Mouse (Mus musculus) gastrocnemius, postnatal 4 days (tissue): ENCODE results near the gene Nr1i2. TPM values are rescaled to one million over a fixed set of nuclear protein-coding genes. Genes with fewer than 3 reads are reported as not detected.
"Not testable (repeated sequence)": the region's sequence is repeated elsewhere in the genome, so short reads cannot be mapped to it uniquely, and the experiment has no call there.

Source experiments
- DNase-seq, 2 experiments: peaks; one replicate each; pipeline ENCODE4 v3.0.0; 2021 to 2022; ENCODE audit warnings: low spot score in 2 of 2, mixed read lengths in 2 of 2
- long read RNA-seq, 2 experiments: library from polyadenylated mRNA; stranded (forward); transcript quantifications; one replicate each; pipeline ENCODE4 v2.0.0; 2021
- total RNA-seq, 2 experiments: library from RNA; stranded (reverse); gene quantifications; 2 replicates each; pipeline ENCODE4 v1.2.3; 2021

Nr1i2 gene
- total RNA-seq: under 1 TPM in 1 of 2 experiments, not detected in 1; 0.16 TPM
- long read RNA-seq, experiment 1: 0 reads
- long read RNA-seq, experiment 2: 0 reads

DNA sequence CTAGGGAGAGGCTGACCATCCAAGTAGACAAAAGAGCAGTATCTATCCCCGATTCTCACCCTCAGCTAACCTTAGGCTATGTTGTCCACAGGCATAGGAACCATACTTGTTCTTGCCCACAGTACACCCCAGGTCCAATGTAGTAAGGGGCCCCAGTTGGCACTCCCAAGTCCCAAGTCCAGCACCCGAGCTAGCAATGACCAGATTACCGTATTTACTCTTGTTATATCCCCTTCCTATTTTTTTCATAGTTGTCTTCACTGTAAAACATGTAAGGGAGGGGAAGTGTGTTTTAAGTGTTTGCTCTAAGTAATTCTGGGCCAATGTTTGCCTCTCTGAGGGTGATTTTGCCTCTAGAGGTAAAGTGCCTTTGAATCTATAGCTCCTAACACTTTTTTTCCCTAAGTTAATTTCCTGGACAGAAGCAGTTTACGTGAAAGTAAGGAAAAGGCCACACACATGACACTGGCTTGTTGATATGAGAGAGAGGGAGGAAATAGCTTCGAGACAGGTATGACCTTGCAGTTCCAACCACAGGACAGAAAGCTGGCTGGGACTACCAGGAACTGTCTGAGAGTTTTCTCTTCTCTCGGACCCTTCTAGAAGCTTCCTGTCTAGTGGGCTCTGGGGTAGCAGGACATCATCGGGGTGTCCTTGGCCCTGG, at the start of gene Nr1i2:
Gene Nr1i2, minus strand, starts transcription at position 140 of the 664 bp plus-strand sequence.
- no peak for DNase-seq

DNA sequence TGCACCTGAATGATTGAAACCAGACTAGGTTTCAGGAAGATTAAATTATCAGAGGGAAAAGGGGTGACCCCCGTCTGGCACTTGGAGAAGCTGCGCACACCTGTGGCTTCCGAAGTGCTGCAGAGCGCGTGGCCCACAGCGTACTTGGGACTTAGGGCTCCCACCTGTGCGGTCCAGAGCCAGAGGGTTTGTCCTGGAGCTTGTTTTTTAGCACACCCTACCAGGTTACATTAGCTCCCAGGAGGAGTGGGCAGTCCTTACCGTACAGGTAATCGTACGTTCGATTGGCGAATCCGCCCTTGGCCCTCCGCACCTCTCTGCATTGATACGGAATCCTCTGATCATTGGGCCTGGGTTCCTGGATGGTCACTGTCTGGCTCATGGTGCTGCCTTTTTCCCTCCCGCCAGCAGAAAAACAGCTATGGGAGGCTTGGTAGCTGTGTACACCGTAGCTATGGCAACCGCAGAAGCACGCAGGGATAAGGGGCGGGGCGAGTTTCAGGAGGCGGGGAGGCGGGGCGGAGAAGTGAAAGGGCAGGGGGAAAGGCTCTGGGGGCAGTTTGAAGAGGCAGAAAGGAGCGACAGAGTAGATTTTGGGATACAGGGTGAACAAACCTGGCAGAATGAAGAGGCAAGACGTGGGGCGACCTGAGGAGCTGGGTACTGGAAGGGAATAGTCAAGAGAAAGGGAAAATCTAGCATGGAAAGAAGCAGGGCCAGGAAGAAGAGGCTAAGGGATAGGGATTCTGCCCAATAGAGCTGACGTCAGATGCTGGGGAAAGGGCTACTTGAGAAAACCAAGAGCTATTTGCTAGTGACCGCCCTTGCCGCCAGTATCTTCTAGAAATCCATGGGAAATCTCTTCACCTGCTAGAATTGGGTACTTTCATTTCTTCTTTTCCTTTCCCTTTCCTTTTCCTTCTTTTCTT, 47.0 kb upstream of the Nr1i2 start, which contains the start of gene Maats1:
Gene Maats1, minus strand, starts transcription at position 748 of the 929 bp plus-strand sequence.
- peak; percentile 64 to 84 for DNase-seq

DNA sequence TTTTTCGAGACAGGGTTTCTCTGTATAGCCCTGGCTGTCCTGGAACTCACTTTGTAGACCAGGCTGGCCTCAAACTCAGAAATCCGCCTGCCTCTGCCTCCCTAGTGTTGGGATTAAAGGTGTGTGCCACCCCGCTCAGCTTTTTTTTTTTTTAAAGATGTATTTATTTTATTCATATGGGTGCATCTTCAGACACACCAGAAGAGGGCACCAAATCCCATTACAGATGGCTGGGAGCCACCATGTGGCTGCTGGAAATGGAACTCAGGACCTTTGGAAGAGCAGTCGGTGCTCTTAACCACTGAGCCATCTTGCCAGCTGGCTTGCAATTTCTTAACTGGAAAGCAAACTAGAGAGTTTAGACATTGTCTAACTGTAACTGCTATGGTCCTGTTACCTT, 43.5 kb upstream of the Nr1i2 start:
- DNase-seq: not testable (repeated sequence)

DNA sequence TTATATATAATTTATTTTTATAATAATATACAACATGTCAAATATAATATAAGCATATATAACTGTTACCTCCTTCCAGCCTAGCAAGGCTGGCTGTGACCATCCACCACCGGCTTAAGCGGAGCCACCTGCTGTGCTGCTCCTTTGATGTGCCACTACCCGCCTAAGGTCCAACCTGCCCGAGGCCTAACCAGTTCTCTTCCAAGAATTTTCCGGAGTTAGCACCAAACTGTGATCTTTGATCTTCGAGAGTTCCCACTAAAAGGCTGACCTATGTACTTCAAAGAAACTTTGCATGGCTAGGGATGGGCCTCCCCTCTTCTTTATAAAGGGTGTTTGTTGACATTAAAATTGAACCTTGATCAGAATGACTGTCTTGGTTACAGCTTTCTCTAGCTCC, 39.8 kb upstream of the Nr1i2 start:
- DNase-seq: no peak

DNA sequence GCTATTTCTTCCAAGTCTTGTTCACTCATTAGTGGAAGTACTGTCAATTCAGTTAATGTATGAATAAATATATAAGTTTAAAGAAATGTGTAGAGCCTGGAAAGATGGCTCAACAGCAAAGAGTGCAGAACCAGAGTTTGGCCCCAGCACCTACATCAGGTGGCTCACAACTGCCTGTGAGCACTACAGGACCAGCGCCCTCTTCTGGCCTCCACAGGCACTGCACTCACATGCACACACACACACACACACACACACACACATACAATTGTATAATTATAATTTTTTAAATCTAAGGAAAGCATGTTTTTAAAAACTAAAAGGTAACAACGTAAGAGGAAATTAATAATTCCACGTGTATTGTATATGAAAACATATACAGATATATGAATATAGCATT, 34.7 kb upstream of the Nr1i2 start:
- no peak for DNase-seq

- no peak for DNase-seq
These were observed 32.3 kb upstream of the Nr1i2 start for GRCm38 (mm10) chr16:38326778-38327397.

DNA sequence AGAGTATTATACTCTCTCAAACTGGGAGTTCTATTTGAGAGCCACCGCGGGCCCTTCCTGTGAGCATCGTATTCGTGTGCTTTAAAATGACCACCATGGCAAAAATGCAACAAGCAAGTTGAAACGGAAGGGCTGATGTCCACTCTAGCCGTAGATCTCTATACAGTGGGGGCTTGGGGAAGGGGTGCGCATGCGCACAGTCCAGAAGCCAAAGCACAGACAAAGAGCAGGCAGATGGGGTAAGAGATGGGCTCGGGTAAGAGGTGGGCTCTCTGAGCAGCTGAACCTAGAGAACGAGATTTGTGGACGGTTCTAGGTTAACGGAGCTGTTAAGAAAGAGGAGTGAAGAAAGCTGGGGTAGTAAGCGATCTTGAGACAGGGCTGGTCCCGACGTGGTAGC, 29.7 kb upstream of the Nr1i2 start:
- DNase-seq: no peak

DNA sequence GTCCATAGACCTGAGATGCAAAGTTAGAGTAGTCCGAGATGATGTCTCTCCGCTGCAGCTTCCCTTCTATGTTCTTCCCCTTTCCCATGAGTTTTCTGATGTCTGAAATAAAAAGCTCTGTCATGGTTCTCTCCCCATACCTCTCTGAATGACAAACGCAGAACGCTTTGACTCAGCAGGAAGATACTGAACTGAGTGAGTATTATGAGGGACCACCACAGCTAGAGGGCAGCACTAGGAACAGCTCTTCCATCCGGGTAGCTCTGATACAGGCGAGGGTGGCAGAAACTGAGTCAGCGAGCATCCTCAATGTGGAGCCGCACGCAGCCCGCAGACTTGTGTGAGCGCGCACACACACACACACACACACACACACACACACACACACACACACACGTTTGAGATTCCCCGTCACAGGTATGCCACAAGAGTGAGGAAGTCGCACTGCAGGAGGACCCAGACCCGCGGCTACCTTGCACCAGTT, 26.9 kb upstream of the Nr1i2 start:
- peak in 1 of 2 experiments; percentile 22 for DNase-seq

- no peak for DNase-seq
These were observed 24.5 kb upstream of the Nr1i2 start for GRCm38 (mm10) chr16:38319087-38319486.

GRCm38 (mm10) chr16:38318492-38318891, 23.9 kb upstream of the Nr1i2 start:
- no peak for DNase-seq

DNA sequence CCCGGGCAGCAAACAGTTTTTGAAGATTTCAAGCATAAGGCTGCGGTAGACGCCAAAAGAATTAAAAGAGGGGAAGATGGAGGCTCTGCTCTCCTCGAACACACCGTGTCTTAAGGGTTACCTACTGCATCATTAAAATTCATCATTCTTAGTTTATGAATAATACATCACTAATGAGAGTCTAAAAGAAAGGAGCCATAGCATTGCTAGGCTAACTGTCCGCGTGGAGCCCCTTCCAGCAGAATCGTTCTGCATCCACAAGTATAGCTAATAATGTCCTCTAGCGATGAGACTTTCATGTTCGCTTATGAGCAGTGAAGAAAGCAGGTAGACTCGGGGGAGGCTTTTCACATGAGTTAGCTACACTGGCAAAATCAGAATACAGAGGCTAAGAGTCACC, 13.6 kb upstream of the Nr1i2 start:
- no peak for DNase-seq

DNA sequence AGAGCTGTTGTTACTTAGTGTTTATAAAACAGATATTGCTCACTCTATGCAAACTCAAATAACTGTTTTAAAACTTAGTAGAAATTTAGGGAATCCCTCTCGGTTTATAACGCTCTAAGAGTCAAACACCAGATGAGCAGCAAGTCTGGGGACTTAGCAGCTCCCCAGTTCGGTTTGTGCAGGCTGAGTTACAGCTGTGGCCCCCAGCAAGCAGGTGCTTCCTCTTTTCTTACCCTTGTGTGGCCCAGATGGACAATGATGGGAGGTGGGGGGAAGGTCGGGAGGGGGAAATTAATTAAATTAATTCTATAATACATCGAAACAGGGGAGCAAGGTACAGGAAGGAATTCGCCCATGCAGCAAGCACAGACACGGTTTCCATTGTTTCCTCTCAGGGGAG, 13.0 kb upstream of the Nr1i2 start:
- DNase-seq: no peak

DNA sequence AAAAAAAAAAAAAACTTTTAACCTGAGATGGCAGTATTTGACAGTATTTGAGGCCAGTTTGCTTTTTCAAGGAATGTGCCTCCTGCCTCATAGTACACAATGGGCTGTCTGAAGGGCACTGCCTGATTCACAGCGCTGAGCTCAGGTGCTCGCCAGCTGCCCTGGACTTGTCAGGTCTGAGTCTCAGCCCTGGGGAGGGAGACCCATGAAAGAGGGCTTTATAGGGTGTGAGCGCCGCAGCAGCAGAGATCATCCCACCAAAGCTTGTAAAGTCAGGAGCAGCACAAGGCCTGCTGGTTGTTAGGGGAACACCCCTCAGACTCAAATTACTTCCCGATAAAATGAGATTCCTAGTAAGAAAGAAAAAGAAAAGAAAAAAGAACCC, 12.6 kb upstream of the Nr1i2 start:
- no peak for DNase-seq

GRCm38 (mm10) chr16:38306571-38307220, 12.1 kb upstream of the Nr1i2 start:
- peak in 1 of 2 experiments; percentile 25 for DNase-seq

DNA sequence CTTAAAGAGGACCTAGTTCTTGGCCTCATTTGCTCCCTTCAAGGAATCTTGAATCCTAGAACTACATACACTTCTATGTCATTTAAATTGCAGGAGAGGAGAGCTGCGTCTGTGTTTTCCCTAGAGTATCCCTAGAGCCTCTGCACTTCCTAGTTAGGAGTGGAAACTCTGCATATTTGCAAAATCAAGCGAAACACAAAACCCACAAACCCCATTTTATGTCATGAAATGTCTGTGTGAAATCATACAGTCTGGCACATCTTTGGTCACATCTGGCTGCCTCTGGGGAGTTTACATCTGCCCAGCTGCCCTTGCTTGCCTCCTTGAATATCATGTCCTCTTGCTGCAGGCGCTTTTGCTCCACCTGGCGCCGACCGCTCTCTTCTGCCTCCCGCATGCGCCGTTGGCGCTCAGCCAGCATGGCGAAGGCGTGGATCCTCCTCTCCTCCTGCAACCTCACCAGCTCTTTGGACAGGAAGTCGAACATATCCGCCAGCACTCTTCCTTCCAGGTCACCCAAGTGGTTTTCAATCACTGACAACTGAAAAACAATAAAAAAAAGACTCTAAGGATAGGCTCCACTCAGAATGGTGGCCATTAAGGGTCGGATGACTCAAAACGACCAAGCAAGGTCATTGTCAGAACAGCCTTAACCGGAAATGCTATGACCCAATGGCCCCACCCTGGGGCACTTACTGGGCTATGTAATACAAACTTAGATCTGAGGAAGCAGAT, 10.0 kb upstream of the Nr1i2 start:
- DNase-seq: peak in 1 of 2 experiments; percentile 24

GRCm38 (mm10) chr16:38302367-38302766, 7.7 kb upstream of the Nr1i2 start:
- no peak for DNase-seq

DNA sequence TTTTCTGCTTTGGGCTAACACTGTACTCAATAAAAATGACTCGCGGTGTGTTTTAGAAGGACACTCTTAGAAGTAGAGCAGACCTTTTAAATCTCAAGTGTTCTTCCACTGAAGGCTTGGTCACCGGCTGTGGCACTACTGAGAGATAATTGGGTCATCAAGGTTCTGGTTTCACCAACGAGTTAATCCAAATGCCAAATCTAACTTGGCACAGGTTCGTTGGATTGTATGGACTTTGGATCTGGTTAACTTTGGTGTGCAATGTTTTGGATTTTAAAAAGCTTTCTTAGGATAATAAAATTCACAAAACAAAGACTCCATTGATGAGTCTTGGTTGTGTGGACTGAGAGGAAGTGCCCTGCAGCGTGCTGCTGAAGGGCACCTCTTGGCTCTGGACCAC, 3.8 kb upstream of the Nr1i2 start:
- DNase-seq: no peak

DNA sequence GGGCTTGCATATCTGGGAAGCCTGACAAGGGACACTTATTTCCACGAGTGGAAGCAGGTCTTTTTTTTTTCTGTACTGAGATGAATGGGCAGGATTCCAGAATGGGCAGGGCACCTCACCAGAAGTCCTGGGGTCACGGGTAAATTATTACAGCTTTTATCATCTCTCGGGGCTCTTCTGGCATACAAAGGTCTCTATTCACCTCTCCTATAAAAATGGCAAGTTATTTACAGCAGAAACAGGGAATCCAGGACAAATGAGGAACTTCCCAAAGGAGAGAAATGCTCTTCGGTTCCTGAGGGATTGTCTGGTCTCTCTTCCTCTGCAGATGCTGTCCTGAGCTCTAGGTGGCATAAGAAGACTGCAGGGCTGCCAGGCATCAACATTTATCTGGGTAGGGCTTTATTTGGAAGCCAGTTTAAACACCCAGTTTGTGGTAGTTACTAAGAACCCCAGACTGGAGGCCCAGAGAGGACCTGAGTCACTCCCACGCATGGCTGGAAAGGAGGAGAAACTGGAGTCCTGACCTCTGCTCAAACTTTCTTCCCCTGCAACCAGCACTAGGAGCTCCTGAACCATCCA, 816 bp upstream of the Nr1i2 start:
- DNase-seq: no peak

GRCm38 (mm10) chr16:38290151-38290550, 4.5 kb downstream of the Nr1i2 start:
- DNase-seq: no peak

DNA sequence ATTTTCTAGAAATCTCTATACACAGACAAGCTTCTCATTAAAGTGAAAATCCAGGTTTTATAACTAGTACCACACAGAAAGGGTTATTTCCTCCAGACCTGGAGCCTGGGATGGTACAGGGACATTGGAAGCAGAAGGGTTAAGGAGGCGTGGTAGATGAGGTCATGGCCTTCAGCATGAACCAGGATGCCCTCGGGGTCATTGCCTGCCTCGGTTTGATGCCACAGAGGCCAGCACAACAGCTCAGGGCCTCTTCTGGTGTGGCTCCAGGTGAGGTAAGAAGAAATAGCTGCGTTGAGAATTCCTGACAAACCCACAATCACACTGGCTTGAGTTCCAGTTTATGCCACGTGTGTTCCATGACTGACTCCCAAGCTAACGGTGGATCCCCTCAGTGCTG, 5.8 kb downstream of the Nr1i2 start:
- DNase-seq: no peak
